Comparison of ENCODE assay signal across 30 mouse cellular contexts in the genomic region with DNA sequence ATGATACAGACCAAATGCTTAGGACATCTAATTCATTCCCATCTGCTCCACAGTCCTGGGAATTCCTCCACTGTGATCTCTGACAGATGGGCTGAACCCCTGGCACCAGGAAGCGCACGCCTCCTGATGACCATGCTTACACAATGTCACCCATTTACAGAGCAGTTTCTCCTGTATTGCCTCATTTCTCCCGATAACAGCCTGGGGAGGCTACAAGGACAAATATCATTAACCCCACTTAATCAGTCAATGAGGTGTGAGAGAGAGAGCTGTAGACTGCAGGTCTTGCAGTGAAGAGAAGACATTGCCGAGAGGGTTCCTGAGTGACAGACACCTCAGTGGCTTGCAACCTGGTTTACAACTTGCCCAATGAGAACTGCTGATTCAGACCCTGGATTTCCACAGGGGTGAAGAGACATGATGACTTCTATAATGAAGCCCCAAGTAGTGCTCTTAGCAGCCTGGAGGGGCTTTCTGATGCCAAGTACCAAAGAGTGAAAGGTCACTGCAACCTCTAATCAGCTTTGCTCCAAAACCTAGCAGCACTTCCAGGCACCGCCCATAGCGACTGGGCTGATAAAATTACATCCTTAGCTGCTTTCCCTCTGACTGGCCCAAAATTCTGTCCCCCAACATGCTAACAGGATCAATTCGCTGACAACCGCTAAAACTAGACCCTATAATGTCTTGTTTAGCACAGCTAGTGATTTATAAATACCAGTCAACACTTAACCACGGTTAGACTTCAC. TPM values are rescaled to one million over a fixed set of nuclear protein-coding genes. Genes with fewer than 3 reads are reported as not detected.
DNase-seq lines count a peak whose midpoint lies in the region; ATAC-seq and TF ChIP-seq lines count a peak whose summit lies in the region.
"Had no signal": no experiment of that assay in that cellular context is flagged by ENCODE, and none has a peak within 500 bp of the region (broad histone marks: within the 10 kb centered on the region; RNA-seq: fewer than 3 reads in every experiment).

No protein-coding gene starts in this region.

- peaks cover 41% of the 10 kb centered on the region for H3K4me1 ChIP-seq in heart, embryonic 10.5 days
- H3K4me1 ChIP-seq in heart, adult 2 months (ENCODE audit: control insufficient read depth, insufficient read depth, low read length), result peaks cover 2% of the 10 kb centered on the region; the same call in 1 of the 2 replicates
- H3K4me1 ChIP-seq in intestine, embryonic 15.5 days (replicated peaks), result peaks cover 4% of the 10 kb centered on the region; the same call in 1 of the 2 replicates
- H3K4me1 ChIP-seq in liver, embryonic 12.5 days, result peaks cover 66% of the 10 kb centered on the region
- peaks cover 22% of the 10 kb centered on the region for H3K4me1 ChIP-seq in liver, postnatal 0 days (ENCODE audit: insufficient read depth)
- peaks cover 7% of the 10 kb centered on the region for H3K4me1 ChIP-seq in forebrain, embryonic 14.5 days (ENCODE audit: control insufficient read depth, insufficient read depth, low read length)
- H3K4me1 ChIP-seq in hindbrain, embryonic 13.5 days (replicated peaks), result peaks cover 12% of the 10 kb centered on the region

- no peak for DNase-seq in heart, embryonic 10.5 days (ENCODE audit: low spot score)
- DNase-seq in heart, adult 2 months, result no peak
- no peak for DNase-seq in liver, postnatal 0 days
- DNase-seq in forebrain, embryonic 14.5 days (ENCODE audit: low spot score), result no peak
- DNase-seq in right cerebral cortex, postnatal 25 days, result no peak
- DNase-seq: adrenal gland, postnatal 25 days; cerebellum, adult 2 months; cerebellum, postnatal 25 days; gastrocnemius, postnatal 36 days; heart, adult 18-20 months; kidney, adult 18-20 months; layer of hippocampus, postnatal 36 days; left cerebral cortex, postnatal 4 days; lung, embryonic 14.5 days; right cerebral cortex, postnatal 4 days; thymus, adult 2 months; thymus, postnatal 4 days had no signal

- ATAC-seq in intestine, embryonic 15.5 days, result 0 out of 2 replicates have a peak, but pooled peaks have one; percentile 18
- no peak for ATAC-seq in liver, embryonic 12.5 days
- no peak for ATAC-seq in liver, postnatal 0 days
- no peak for ATAC-seq in forebrain, embryonic 14.5 days
- ATAC-seq in hindbrain, embryonic 13.5 days (ENCODE audit: low FRiP score), result no peak
- ATAC-seq: forebrain, embryonic 15.5 days; midbrain, embryonic 16.5 days; Patski had no signal

- peak overlapping the region; percentile 59 for H3K27ac ChIP-seq in heart, embryonic 10.5 days
- no peak overlapping the region for H3K27ac ChIP-seq in heart, adult 2 months
- H3K27ac ChIP-seq in intestine, embryonic 15.5 days, result no peak overlapping the region
- H3K27ac ChIP-seq in liver, embryonic 12.5 days, result peak overlapping the region; percentile 99
- H3K27ac ChIP-seq in liver, postnatal 0 days (ENCODE audit: low read depth), result peak overlapping the region; percentile 49; the same call in 1 of the 2 replicates
- no peak overlapping the region for H3K27ac ChIP-seq in forebrain, embryonic 14.5 days (ENCODE audit: low read depth, low read length)
- H3K27ac ChIP-seq in hindbrain, embryonic 13.5 days, result no peak overlapping the region
- H3K27ac ChIP-seq: embryonic facial prominence, embryonic 10.5 days; embryonic facial prominence, embryonic 15.5 days; forebrain, embryonic 15.5 days; heart, embryonic 15.5 days; hindbrain, embryonic 12.5 days; kidney, postnatal 0 days had no signal

- no peaks in the 10 kb centered on the region for H3K79me2 ChIP-seq in heart, adult 2 months (replicated peaks; ENCODE audit: control insufficient read depth, insufficient read depth, low read length)

- no peak overlapping the region for H3K4me3 ChIP-seq in heart, embryonic 10.5 days
- no peak overlapping the region for H3K4me3 ChIP-seq in heart, adult 2 months
- no peak overlapping the region for H3K4me3 ChIP-seq in intestine, embryonic 15.5 days (replicated peaks)
- peak overlapping the region; percentile 11 for H3K4me3 ChIP-seq in liver, embryonic 12.5 days
- no peak overlapping the region for H3K4me3 ChIP-seq in liver, postnatal 0 days (ENCODE audit: low read depth, low read length)
- H3K4me3 ChIP-seq in forebrain, embryonic 14.5 days (ENCODE audit: low read depth, low read length), result no peak overlapping the region
- H3K4me3 ChIP-seq in hindbrain, embryonic 13.5 days, result no peak overlapping the region
- H3K4me3 ChIP-seq: embryonic facial prominence, embryonic 10.5 days; embryonic facial prominence, embryonic 15.5 days; forebrain, embryonic 15.5 days; heart, embryonic 15.5 days; hindbrain, embryonic 12.5 days had no signal

- H3K27me3 ChIP-seq in heart, embryonic 10.5 days (ENCODE audit: insufficient read depth, poor library complexity, severe bottlenecking), result no peaks in the 10 kb centered on the region
- no peaks in the 10 kb centered on the region for H3K27me3 ChIP-seq in heart, adult 2 months (ENCODE audit: control insufficient read depth, insufficient read depth, low read length)
- H3K27me3 ChIP-seq in intestine, embryonic 15.5 days (replicated peaks), result no peaks in the 10 kb centered on the region
- no peaks in the 10 kb centered on the region for H3K27me3 ChIP-seq in liver, embryonic 12.5 days (replicated peaks)
- no peaks in the 10 kb centered on the region for H3K27me3 ChIP-seq in liver, postnatal 0 days (ENCODE audit: insufficient read depth, low read length)
- H3K27me3 ChIP-seq in forebrain, embryonic 14.5 days (replicated peaks; ENCODE audit: control insufficient read depth, insufficient read depth, low read length), result no peaks in the 10 kb centered on the region
- H3K27me3 ChIP-seq in hindbrain, embryonic 13.5 days, result no peaks in the 10 kb centered on the region
- H3K27me3 ChIP-seq: embryonic facial prominence, embryonic 15.5 days; forebrain, embryonic 15.5 days; heart, embryonic 15.5 days; hindbrain, embryonic 12.5 days; Patski had no signal

- no peak overlapping the region for H3K9ac ChIP-seq in heart, adult 2 months (ENCODE audit: low read depth, low read length)
- H3K9ac ChIP-seq in intestine, embryonic 15.5 days, result no peak overlapping the region
- peak overlapping the region; percentile 90 for H3K9ac ChIP-seq in liver, embryonic 12.5 days
- H3K9ac ChIP-seq in liver, postnatal 0 days (replicated peaks), result no peak overlapping the region
- no peak overlapping the region for H3K9ac ChIP-seq in forebrain, embryonic 14.5 days (ENCODE audit: low read length)
- H3K9ac ChIP-seq in hindbrain, embryonic 13.5 days, result no peak overlapping the region
- H3K9ac ChIP-seq: embryonic facial prominence, embryonic 15.5 days; forebrain, embryonic 15.5 days; heart, embryonic 15.5 days; hindbrain, embryonic 12.5 days; lung, embryonic 14.5 days had no signal

- H3K9me3 ChIP-seq in heart, embryonic 10.5 days, result no peaks in the 10 kb centered on the region
- no peaks in the 10 kb centered on the region for H3K9me3 ChIP-seq in intestine, embryonic 15.5 days
- H3K9me3 ChIP-seq in liver, embryonic 12.5 days (replicated peaks), result 0 out of 2 replicates have a peak, but pooled peaks cover 5% of the 10 kb centered on the region
- no peaks in the 10 kb centered on the region for H3K9me3 ChIP-seq in liver, postnatal 0 days (ENCODE audit: low read length)
- H3K9me3 ChIP-seq in forebrain, embryonic 14.5 days (replicated peaks; ENCODE audit: control insufficient read depth, low read length), result no peaks in the 10 kb centered on the region
- H3K9me3 ChIP-seq in hindbrain, embryonic 13.5 days, result no peaks in the 10 kb centered on the region
- H3K9me3 ChIP-seq: embryonic facial prominence, embryonic 10.5 days; embryonic facial prominence, embryonic 15.5 days; forebrain, embryonic 15.5 days; G1E; heart, embryonic 15.5 days; hindbrain, embryonic 12.5 days had no signal

- no peak for TF ChIP-seq POLR2A in heart, adult 2 months (IDR thresholded peaks at IDR 0.05; ENCODE audit: insufficient read depth, low read depth, low read length)

- intact Hi-C loops in heart, adult 2 months (cut with DNase I), result no loop called here

- H3K4me2 ChIP-seq in intestine, embryonic 15.5 days (replicated peaks), result no peak overlapping the region
- peak overlapping the region; percentile 97 for H3K4me2 ChIP-seq in liver, embryonic 12.5 days
- H3K4me2 ChIP-seq in liver, postnatal 0 days (ENCODE audit: low read depth, low read length), result peak overlapping the region; percentile 49
- no peak overlapping the region for H3K4me2 ChIP-seq in forebrain, embryonic 14.5 days (ENCODE audit: low read length)
- no peak overlapping the region for H3K4me2 ChIP-seq in hindbrain, embryonic 13.5 days
- H3K4me2 ChIP-seq: embryonic facial prominence, embryonic 15.5 days; forebrain, embryonic 15.5 days; heart, embryonic 15.5 days; hindbrain, embryonic 12.5 days; lung, embryonic 14.5 days; midbrain, embryonic 11.5 days had no signal

- no peaks in the 10 kb centered on the region for H3K36me3 ChIP-seq in heart, embryonic 10.5 days
- no peaks in the 10 kb centered on the region for H3K36me3 ChIP-seq in heart, adult 2 months (ENCODE audit: control insufficient read depth, insufficient read depth, low read length)
- no peaks in the 10 kb centered on the region for H3K36me3 ChIP-seq in intestine, embryonic 15.5 days
- H3K36me3 ChIP-seq in liver, embryonic 12.5 days, result no peaks in the 10 kb centered on the region
- no peaks in the 10 kb centered on the region for H3K36me3 ChIP-seq in liver, postnatal 0 days (replicated peaks; ENCODE audit: insufficient read depth, low read length)
- H3K36me3 ChIP-seq in forebrain, embryonic 14.5 days (ENCODE audit: control insufficient read depth, insufficient read depth, low read length), result no peaks in the 10 kb centered on the region
- H3K36me3 ChIP-seq in hindbrain, embryonic 13.5 days, result no peaks in the 10 kb centered on the region
- H3K36me3 ChIP-seq: embryonic facial prominence, embryonic 10.5 days; embryonic facial prominence, embryonic 15.5 days; forebrain, embryonic 15.5 days; heart, embryonic 15.5 days; hindbrain, embryonic 12.5 days had no signal

- WGBS in heart, embryonic 10.5 days, result 60% methylated on average over 9 of the region's 9 CpGs
- WGBS in heart, adult 2 months, result 77% methylated on average over 9 of the region's 9 CpGs
- 68% methylated on average over 9 of the region's 9 CpGs for WGBS in intestine, embryonic 15.5 days
- 53% methylated on average over 9 of the region's 9 CpGs for WGBS in liver, embryonic 12.5 days (ENCODE audit: insufficient replicate concordance)
- WGBS in liver, postnatal 0 days (ENCODE audit: insufficient replicate concordance), result 59% methylated on average over 9 of the region's 9 CpGs
- 88% methylated on average over 9 of the region's 9 CpGs for WGBS in forebrain, embryonic 14.5 days
- 86% methylated on average over 9 of the region's 9 CpGs for WGBS in hindbrain, embryonic 13.5 days

- no peak for TF ChIP-seq EP300 in heart, adult 2 months (IDR thresholded peaks at IDR 0.05; ENCODE audit: insufficient read depth, low read depth, low read length)
- TF ChIP-seq EP300 in liver, postnatal 0 days (IDR thresholded peaks at IDR 0.05; ENCODE audit: low read depth), result no peak

- TF ChIP-seq CTCF in heart, adult 2 months (IDR thresholded peaks at IDR 0.05), result no peak
- no peak for TF ChIP-seq CTCF in liver, postnatal 0 days (IDR thresholded peaks at IDR 0.05; ENCODE audit: low read depth)

RNA-seq across cellular contexts. Expression of a gene that starts 35.5 kb away (rescaled TPM):
- polyA plus RNA-seq in heart, embryonic 10.5 days (2016; fragmentation: Nextera tagmentation; extraction: Ambion mirVana), result 157 and 286 TPM in 2 replicates
- 100 to 1,000 TPM; 120 TPM for total RNA-seq in heart, adult 2 months (2021)
- 71.0 and 81.9 TPM in 2 replicates for polyA plus RNA-seq in heart, adult 2 months (2012; rRNA removed)
- polyA plus RNA-seq in intestine, embryonic 15.5 days (2015; fragmentation: Nextera tagmentation; extraction: Ambion mirVana), result 27.0 and 27.1 TPM in 2 replicates
- 130 and 131 TPM in 2 replicates for polyA plus RNA-seq in liver, embryonic 12.5 days (2016; fragmentation: Nextera tagmentation; extraction: Ambion mirVana)
- 22.1 and 30.7 TPM in 2 replicates for polyA plus RNA-seq in liver, postnatal 0 days (2015; fragmentation: Nextera tagmentation; extraction: Ambion mirVana)
- polyA plus RNA-seq in forebrain, embryonic 14.5 days (2014; fragmentation: Nextera tagmentation; extraction: Ambion mirVana), result 31.0 and 48.9 TPM in 2 replicates
- 83.4 and 93.0 TPM in 2 replicates for polyA plus RNA-seq in hindbrain, embryonic 13.5 days (2015; fragmentation: Nextera tagmentation; extraction: Ambion mirVana)

Comparison
In these comparisons a context has a peak if more than half of its experiments do, and no peak if none do; other contexts are left out.
1. H3K27ac ChIP-seq: peak in heart, embryonic 10.5 days (single experiment), liver, embryonic 12.5 days (single experiment) and liver, postnatal 0 days (single experiment); none in heart, adult 2 months (single experiment), intestine, embryonic 15.5 days (single experiment), forebrain, embryonic 14.5 days (single experiment) and hindbrain, embryonic 13.5 days (single experiment).
2. H3K4me2 ChIP-seq: peak in liver, embryonic 12.5 days (single experiment) and liver, postnatal 0 days (single experiment); none in intestine, embryonic 15.5 days (single experiment), forebrain, embryonic 14.5 days (single experiment) and hindbrain, embryonic 13.5 days (single experiment).